Mouse (Mus musculus) ES-E14 (cell line): ENCODE data around the gene Ahnak2.

ENCODE experiments used
- CHD2 ChIP-seq: IDR thresholded peaks from 2 replicates; pipeline ENCODE4 v1.6.1; 2014; ENCODE audit warnings: mild to moderate bottlenecking, low read depth, low read length, inconsistent platforms
- HCFC1 ChIP-seq: IDR thresholded peaks from 2 replicates; pipeline ENCODE4 v1.6.1; 2012; ENCODE audit warnings: low read length, inconsistent platforms, borderline replicate concordance; ENCODE audit not compliant: insufficient read depth
- ZC3H11A ChIP-seq: IDR thresholded peaks from 2 replicates; pipeline ENCODE4 v1.6.1; 2012; ENCODE audit warnings: low read depth, mild to moderate bottlenecking, inconsistent platforms, low read length, borderline replicate concordance
- ZNF384 ChIP-seq: IDR thresholded peaks from 2 replicates; pipeline ENCODE4 v1.6.1; 2012; ENCODE audit warnings: low read depth, low read length, inconsistent platforms

DNA sequence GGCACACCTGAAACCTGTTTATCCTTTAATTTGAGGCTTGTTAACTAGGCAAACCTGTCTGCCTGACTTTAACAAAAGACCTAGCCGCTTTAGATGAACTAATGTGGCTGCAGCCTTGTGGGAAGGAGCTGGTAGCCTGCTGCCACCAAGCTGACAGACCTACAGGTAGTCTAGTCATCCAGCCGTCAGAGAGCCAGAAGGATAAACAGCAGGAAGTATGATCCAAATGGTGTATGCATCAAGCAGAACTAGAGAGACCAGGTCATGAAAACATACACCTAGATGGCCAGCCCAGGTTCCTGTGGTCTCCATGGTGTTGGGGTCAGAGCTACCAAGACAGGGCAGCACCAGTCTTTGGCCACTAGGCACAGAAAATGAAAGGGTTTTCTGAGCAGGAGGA is 32.6 kb upstream of the Ahnak2 start:
- TF ChIP-seq ZNF384: no peak
- TF ChIP-seq HCFC1: no peak
- TF ChIP-seq CHD2: no peak
- no peak for TF ChIP-seq ZC3H11A
